Mouse (Mus musculus) lung, postnatal 0 days (tissue): ENCODE measurements around the gene Gm49354. TPM values are rescaled to one million over a fixed set of nuclear protein-coding genes. Genes with fewer than 3 reads are reported as not detected.

ENCODE experiments used
- ATAC-seq: fragments of 200-750 bp; cut with Nextera tagmentation; 2 replicates; pipeline ENCODE4 v1.8.0; 2017; ENCODE audit warnings: moderate library complexity
- DNase-seq: peaks from one replicate; pipeline ENCODE4 v3.0.0-alpha.2; 2016; ENCODE audit warnings: low spot score
- H3K27ac ChIP-seq: fragments of 300-500 bp; sonication (generic); 2 replicates; pipeline ENCODE4 v1.5.1; 2014; ENCODE audit warnings: antibody characterized with exemption, mild to moderate bottlenecking, low read length, mixed read lengths
- H3K27me3 ChIP-seq: fragments of 300-500 bp; sonication (generic); replicated peaks from 2 replicates; pipeline ENCODE4 v1.6.1; 2014; ENCODE audit warnings: low read length, mixed read lengths; ENCODE audit not compliant: insufficient read depth
- H3K36me3 ChIP-seq: fragments of 300-500 bp; sonication (generic); 2 replicates; pipeline ENCODE4 v1.6.1; 2014; ENCODE audit warnings: low read length, mixed read lengths; ENCODE audit not compliant: insufficient read depth
- H3K4me1 ChIP-seq: fragments of 300-500 bp; sonication (generic); 2 replicates; pipeline ENCODE4 v1.6.1; 2014; ENCODE audit warnings: antibody characterized with exemption, low read depth, low read length, mixed read lengths; ENCODE audit not compliant: insufficient read depth
- H3K4me2 ChIP-seq: fragments of 300-500 bp; sonication (generic); replicated peaks from 2 replicates; pipeline ENCODE4 v1.6.1; 2014; ENCODE audit warnings: low read depth, mild to moderate bottlenecking, low read length, moderate library complexity, mixed read lengths
- H3K4me3 ChIP-seq: fragments of 300-500 bp; sonication (generic); 2 replicates; pipeline ENCODE4 v1.5.1; 2014; ENCODE audit warnings: low read depth, low read length
- H3K9ac ChIP-seq: fragments of 300-500 bp; sonication (generic); replicated peaks from 2 replicates; pipeline ENCODE4 v1.6.1; 2014; ENCODE audit warnings: low read depth, mild to moderate bottlenecking
- H3K9me3 ChIP-seq: fragments of 300-500 bp; sonication (generic); 2 replicates; pipeline ENCODE4 v1.6.1; 2016; ENCODE audit warnings: low read length, mixed read lengths
- CTCF ChIP-seq: IDR thresholded peaks from 2 replicates; pipeline ENCODE4 v1.5.1; 2016; ENCODE audit warnings: antibody characterized with exemption, mild to moderate bottlenecking
- EP300 ChIP-seq: IDR thresholded peaks from 2 replicates; pipeline ENCODE4 v1.6.1; 2016; ENCODE audit warnings: antibody characterized with exemption, mild to moderate bottlenecking, control low read depth
- WGBS: fragments of 180-500 bp; shearing (Covaris S2); extraction: QIAGEN DNeasy Blood & Tissue Kit; methylation state at CpG from one replicate; pipeline ENCODE4 v1.1.7; 2014; 5-methylcytosine and 5-hydroxymethylcytosine counted together
- polyA plus RNA-seq: library from polyadenylated mRNA; unstranded; fragments of >200 nt; fragmentation: Nextera tagmentation; extraction: Ambion mirVana; gene quantifications from 2 replicates; pipeline ENCODE4 v1.2.1, GENCODE M21; 2015

Gene Gm49354
- polyA plus RNA-seq, 1 experiment from 2014 or later, result not detected

GRCm38 (mm10) chr13:59710230-59710629, 71.8 kb downstream of the Gm49354 start, which contains the start of gene Spata31d1a:
TSS of gene Spata31d1a (minus strand) at chr13:59710330.
- Histone ChIP-seq H3K36me3 (no peaks in the 10 kb centered on the region), H3K4me2 (no peak within 1 kb of the TSS), H3K9ac (no peak within 1 kb of the TSS), H3K9me3 (no peaks in the 10 kb centered on the region), H3K27ac (no peak within 1 kb of the TSS), H3K27me3 (no peaks in the 10 kb centered on the region), H3K4me1 (no peaks in the 10 kb centered on the region), H3K4me3 (no peak within 1 kb of the TSS)
- 86% methylated on average over 15 of the region's 15 CpGs for WGBS
- DNase-seq (no peak), ATAC-seq (no peak)
- TF ChIP-seq CTCF (no peak), EP300 (no peak)

Other genes with a start within 250 kb of the Gm49354 start
- gene Agtpbp1, start 197.0 kb downstream of the Gm49354 start, polyA plus RNA-seq, result 14.1 and 17.3 TPM in 2 replicates
- gene Naa35, start 197.0 kb downstream of the Gm49354 start, polyA plus RNA-seq, result 43.3 and 53.5 TPM in 2 replicates
- 31.8 and 32.4 TPM in 2 replicates for gene Golm1, start 106.4 kb downstream of the Gm49354 start, polyA plus RNA-seq
- not detected in 2 replicates for gene 4921517D22Rik, start 88.1 kb downstream of the Gm49354 start, polyA plus RNA-seq
- 0.14 and 0.41 TPM in 2 replicates for gene Spata31d1a, start 71.9 kb downstream of the Gm49354 start, polyA plus RNA-seq
- gene Spata31d1b, start 70.0 kb downstream of the Gm49354 start, polyA plus RNA-seq, result not detected in 2 replicates
- not detected in 2 replicates for gene Spata31d1d, start 50.5 kb downstream of the Gm49354 start, polyA plus RNA-seq
- gene 1700014D04Rik, start 35.5 kb downstream of the Gm49354 start, polyA plus RNA-seq, result 0.05 and 0.18 TPM in 2 replicates
- 131 and 135 TPM in 2 replicates for gene Isca1, start 12.4 kb downstream of the Gm49354 start, polyA plus RNA-seq
- gene Tut7, start 40.9 kb upstream of the Gm49354 start, polyA plus RNA-seq, result 41.5 and 50.4 TPM in 2 replicates